Mouse (Mus musculus) layer of hippocampus, postnatal 25 days (tissue): ENCODE results near the gene Tnfrsf25. TPM values are rescaled to one million over a fixed set of nuclear protein-coding genes. Genes with fewer than 3 reads are reported as not detected.

Source experiments
- DNase-seq, 2 experiments: peaks; one replicate each; pipeline ENCODE4 v3.0.0; 2022; ENCODE audit warnings: mixed read lengths in 2 of 2, low spot score in 1 of 2; ENCODE audit errors: extremely low spot score in 1 of 2
- total RNA-seq, 2 experiments: library from RNA; stranded (reverse); gene quantifications; 2 replicates each; pipeline ENCODE4 v1.2.3; 2021

Tnfrsf25 gene
- total RNA-seq, 2 experiments from 2014 or later = 26.4 to 42.6 TPM

DNA sequence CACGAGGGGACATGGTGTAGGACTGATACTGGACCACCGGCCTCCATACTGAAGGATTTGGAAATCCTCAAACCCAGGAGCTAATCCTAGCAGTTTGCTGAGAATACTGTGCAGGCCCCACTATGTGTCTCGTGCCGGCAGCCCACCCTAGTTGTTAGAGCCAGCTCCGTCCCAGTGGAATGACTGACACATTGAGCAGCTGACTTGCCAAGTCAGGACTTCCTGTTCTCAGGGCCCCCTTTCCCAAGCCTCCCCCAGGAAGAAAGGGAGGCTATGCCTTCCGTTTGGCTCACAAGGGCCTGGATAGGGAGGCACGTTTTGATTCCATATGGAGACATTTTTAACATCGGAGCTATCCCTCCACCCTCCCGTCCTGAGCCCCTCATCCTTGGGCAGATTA, 25.5 kb upstream of the Tnfrsf25 start:
- no peak for DNase-seq

GRCm38 (mm10) chr4:152092751-152093293, 22.9 kb upstream of the Tnfrsf25 start:
- no peak for DNase-seq

- no peak for DNase-seq
Measured at GRCm38 (mm10) chr4:152094233-152094632, 21.5 kb upstream of the Tnfrsf25 start.

- DNase-seq = peak in 1 of 2 experiments; percentile 77
Measured at GRCm38 (mm10) chr4:152095937-152096910, 19.5 kb upstream of the Tnfrsf25 start.

DNA sequence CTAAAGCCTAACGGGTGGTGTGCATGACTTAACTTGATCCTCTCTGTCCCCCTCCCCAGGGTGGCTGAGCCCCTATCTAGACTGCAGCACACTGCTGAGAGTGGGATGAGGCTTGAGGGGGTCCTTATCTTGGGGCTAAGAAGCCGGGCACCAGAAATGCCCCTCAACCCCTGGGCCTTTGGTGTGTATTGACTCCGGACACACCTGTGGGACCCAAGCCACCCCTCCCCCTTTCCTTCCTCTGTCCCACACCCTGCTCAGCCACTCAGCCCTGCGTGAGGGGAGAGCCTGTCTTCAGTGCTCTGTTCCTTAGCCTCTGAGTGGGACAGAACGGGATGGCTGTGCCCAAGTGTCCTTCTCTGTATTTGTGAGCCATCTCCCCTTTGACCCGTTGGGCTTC, 18.8 kb upstream of the Tnfrsf25 start:
- DNase-seq = no peak

- no peak for DNase-seq
Measured at GRCm38 (mm10) chr4:152097911-152098799, 17.6 kb upstream of the Tnfrsf25 start.

GRCm38 (mm10) chr4:152100541-152100940, 15.2 kb upstream of the Tnfrsf25 start:
- no peak for DNase-seq

- DNase-seq = no peak
Measured at GRCm38 (mm10) chr4:152101081-152101653, 14.6 kb upstream of the Tnfrsf25 start.

GRCm38 (mm10) chr4:152101921-152102320, 13.8 kb upstream of the Tnfrsf25 start:
- no peak for DNase-seq

GRCm38 (mm10) chr4:152103025-152103424, 12.7 kb upstream of the Tnfrsf25 start:
- peak; percentile 70 to 87 for DNase-seq

DNA sequence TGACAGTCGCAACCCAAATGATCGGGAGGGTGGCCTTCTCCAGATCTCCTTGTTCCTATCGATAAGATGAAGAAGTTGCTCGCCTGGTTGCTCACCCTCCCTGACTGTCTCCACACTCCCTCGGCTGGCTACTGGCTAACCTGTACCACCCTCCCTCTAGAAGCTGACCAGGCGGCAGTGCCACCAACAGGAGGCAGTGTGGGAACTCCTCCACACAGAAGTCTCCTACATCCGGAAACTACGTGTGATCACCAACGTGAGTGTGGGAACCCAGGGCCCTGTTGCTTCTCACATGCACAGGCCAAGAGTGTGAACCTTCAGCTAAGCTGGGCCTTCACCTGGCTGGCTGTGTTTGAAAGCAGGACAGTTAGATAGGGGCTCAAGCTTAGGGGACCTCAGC, 9.0 kb upstream of the Tnfrsf25 start:
- no peak for DNase-seq

DNA sequence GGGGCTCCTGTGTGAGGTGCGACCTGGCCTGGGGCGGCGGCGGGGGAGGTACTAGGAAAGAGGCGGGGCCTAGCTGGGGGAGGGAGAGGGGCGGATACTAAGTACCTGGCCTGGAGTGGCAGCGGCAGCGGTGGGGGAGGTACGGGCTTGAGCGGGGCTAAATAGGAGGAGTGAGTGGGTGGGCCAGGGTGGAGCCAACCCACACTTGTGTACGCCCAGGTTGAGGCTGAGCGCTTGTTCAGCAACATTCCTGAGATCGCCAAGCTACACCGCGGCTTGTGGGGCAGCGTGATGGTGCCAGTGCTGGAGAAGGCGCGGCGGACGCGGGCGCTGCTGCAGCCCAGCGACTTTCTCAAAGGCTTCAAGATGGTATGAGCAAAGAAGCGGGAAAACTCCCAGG, 8.2 kb upstream of the Tnfrsf25 start:
- no peak for DNase-seq

GRCm38 (mm10) chr4:152107971-152108509, 7.7 kb upstream of the Tnfrsf25 start:
- no peak for DNase-seq

GRCm38 (mm10) chr4:152108673-152109072, 7.1 kb upstream of the Tnfrsf25 start:
- no peak for DNase-seq

DNA sequence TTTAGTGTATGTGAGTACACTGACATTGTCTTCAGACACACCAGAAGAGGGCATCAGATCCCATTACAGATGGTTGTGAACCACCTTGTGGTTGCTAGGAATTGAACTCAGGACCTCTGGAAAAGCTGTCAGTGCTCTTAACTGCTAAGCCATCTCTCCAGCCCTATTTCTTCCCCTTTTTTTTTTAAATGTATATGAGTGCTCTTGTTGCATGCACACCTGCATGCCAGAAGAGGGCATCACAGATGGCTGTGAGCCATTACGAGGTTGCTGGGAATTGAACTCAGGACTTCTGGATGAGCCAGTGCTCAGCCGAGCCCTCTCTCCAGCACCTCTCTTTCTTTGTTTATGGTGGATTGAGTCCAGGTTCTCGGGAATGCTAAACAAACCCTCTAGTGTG, 6.2 kb upstream of the Tnfrsf25 start:
- no peak for DNase-seq

GRCm38 (mm10) chr4:152110689-152111088, 5.0 kb upstream of the Tnfrsf25 start:
- no peak for DNase-seq

DNA sequence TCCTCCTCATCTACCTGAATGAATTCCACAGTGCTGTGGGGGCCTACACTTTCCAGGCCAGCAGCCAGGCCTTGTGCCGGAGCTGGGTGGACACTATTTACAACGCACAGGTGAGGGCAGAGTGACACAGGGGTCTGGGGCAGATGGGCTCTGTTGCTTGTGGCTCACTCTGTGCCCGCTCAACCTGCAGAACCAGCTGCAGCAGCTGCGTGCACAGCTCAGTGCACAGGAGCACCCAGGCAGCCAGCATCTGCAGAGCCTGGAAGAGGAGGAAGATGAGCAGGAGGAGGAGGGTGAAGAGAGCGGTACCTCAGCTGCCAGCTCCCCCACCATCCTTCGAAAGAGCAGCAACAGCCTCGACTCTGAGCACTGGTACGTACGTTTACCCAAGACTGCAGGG, 3.4 kb upstream of the Tnfrsf25 start:
- DNase-seq = no peak

GRCm38 (mm10) chr4:152114080-152114479, 1.7 kb upstream of the Tnfrsf25 start:
- DNase-seq = no peak

GRCm38 (mm10) chr4:152117538-152117937, 1.8 kb downstream of the Tnfrsf25 start:
- DNase-seq = no peak
